Mouse (Mus musculus) neural tube, embryonic 15.5 days (tissue): Measurements from ENCODE around the gene Olfr460. TPM values are rescaled to one million over a fixed set of nuclear protein-coding genes. Genes with fewer than 3 reads are reported as not detected.

Experiments
- ATAC-seq: fragments of 200-750 bp; cut with Nextera tagmentation; 2 replicates; pipeline ENCODE4 v1.8.0; 2017; ENCODE audit warnings: mild to moderate bottlenecking, moderate TSS enrichment, moderate library complexity; ENCODE audit not compliant: low FRiP score
- H3K27ac ChIP-seq: fragments of 300-500 bp; sonication (generic); replicated peaks from 2 replicates; pipeline ENCODE4 v1.5.1; 2015; ENCODE audit warnings: mild to moderate bottlenecking, inconsistent platforms
- H3K27me3 ChIP-seq: fragments of 300-500 bp; sonication (generic); replicated peaks from 2 replicates; pipeline ENCODE4 v1.6.1; 2015; ENCODE audit warnings: inconsistent platforms
- H3K36me3 ChIP-seq: fragments of 300-500 bp; sonication (generic); 2 replicates; pipeline ENCODE4 v1.6.1; 2015; ENCODE audit warnings: inconsistent platforms
- H3K4me1 ChIP-seq: fragments of 300-500 bp; sonication (generic); 2 replicates; pipeline ENCODE4 v1.6.1; 2015; ENCODE audit warnings: inconsistent platforms
- H3K4me2 ChIP-seq: fragments of 300-500 bp; sonication (generic); 2 replicates; pipeline ENCODE4 v1.6.1; 2015; ENCODE audit warnings: inconsistent platforms, mild to moderate bottlenecking, moderate library complexity
- H3K4me3 ChIP-seq: fragments of 300-500 bp; sonication (generic); replicated peaks from 2 replicates; pipeline ENCODE4 v1.5.1; 2015; ENCODE audit warnings: mild to moderate bottlenecking, inconsistent platforms
- H3K9ac ChIP-seq: fragments of 300-500 bp; sonication (generic); replicated peaks from 2 replicates; pipeline ENCODE4 v1.6.1; 2015; ENCODE audit warnings: mild to moderate bottlenecking, inconsistent platforms
- H3K9me3 ChIP-seq: fragments of 300-500 bp; sonication (generic); replicated peaks from 2 replicates; pipeline ENCODE4 v1.6.1; 2016; ENCODE audit warnings: inconsistent platforms
- WGBS: fragments of 180-500 bp; shearing (Covaris S2); methylation state at CpG from one replicate; pipeline ENCODE4 v1.1.7; 2015; ENCODE audit warnings: mixed read lengths; 5-methylcytosine and 5-hydroxymethylcytosine counted together
- polyA plus RNA-seq: library from polyadenylated mRNA; unstranded; fragments of >200 nt; fragmentation: Nextera tagmentation; extraction: Ambion mirVana; gene quantifications from 2 replicates; pipeline ENCODE4 v1.2.1, GENCODE M21; 2015

Gene Olfr460
- polyA plus RNA-seq, 1 experiment from 2014 or later, result not detected

DNA sequence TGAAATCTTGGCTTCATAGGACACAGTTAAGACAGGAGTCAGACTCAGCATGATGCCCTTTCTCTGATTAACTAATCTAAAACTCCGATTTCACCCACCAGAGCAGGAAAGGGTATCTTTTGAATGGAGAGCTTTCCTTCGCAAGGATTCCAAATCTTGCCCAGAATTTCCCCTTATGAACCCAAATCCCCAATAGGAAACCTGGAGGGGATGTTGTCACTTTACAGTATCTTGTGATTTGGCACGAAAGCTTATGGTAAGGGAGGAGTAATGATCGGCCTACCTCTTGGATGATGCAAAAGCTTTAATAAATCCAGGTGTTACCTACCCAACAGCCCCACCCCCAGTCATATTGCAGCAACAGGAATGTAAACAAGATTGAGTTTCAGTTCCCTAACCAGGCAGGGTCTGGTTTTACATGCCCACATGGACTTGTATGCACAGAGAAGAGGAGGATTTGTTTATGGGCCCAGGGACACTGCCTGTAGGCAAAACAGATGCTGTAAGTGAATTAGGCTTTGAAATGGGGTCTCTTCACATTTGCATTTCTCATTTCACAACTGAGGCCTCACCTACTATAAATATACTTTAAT lies 44.1 kb downstream of the Olfr460 start, which contains the start of gene Tas2r138:
Tas2r138 (minus strand) TSS at position 51 of the 593 bp plus-strand sequence.
- ATAC-seq, result no peak
- WGBS, result 92% methylated on average over 4 of the region's 4 CpGs

DNA sequence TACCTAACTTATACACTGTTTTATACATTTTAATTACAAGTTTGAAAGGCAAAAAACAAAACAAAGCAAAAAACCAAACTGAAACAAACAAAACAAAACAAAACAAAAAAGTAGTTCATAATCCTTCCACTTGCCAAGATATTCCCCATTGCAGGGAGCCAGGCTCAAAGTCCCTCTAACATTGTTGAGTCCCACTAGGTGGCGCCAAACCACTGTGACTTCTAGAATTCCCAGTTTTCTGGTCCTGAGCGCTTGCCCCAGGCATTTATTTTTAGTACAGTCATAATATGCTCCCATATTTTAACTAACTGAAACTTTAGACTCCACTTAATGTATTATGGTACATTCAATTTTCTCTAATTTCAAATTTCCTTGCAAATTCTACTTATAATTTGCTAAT lies 48.7 kb downstream of the Olfr460 start:
- Histone ChIP-seq H3K36me3 (no peaks in the 10 kb centered on the region), H3K4me3 (no peak overlapping the region), H3K4me2 (no peak overlapping the region), H3K4me1 (no peaks in the 10 kb centered on the region), H3K9ac (no peak overlapping the region), H3K27me3 (no peaks in the 10 kb centered on the region), H3K27ac (no peak overlapping the region), H3K9me3 (no peaks in the 10 kb centered on the region)
- ATAC-seq, result no peak; the same call in 1 of the 2 replicates
- WGBS, result 15% methylated on average over 2 of the region's 2 CpGs

More for the DNA sequence above, 44.1 kb downstream of the Olfr460 start, which contains the start of gene Tas2r138:
- H3K27ac ChIP-seq, result no peak within 1 kb of the TSS
- no peak within 1 kb of the TSS for H3K9ac ChIP-seq
- H3K36me3 ChIP-seq, result no peaks in the 10 kb centered on the region
- no peak within 1 kb of the TSS for H3K4me3 ChIP-seq
- no peaks in the 10 kb centered on the region for H3K4me1 ChIP-seq
- no peaks in the 10 kb centered on the region for H3K27me3 ChIP-seq
- H3K4me2 ChIP-seq, result no peak within 1 kb of the TSS
- H3K9me3 ChIP-seq, result no peaks in the 10 kb centered on the region

Other genes starting within 250 kb of the Olfr460 start
- 59.8 and 60.4 TPM in 2 replicates for gene Agk, start 244.3 kb upstream of the Olfr460 start, polyA plus RNA-seq
- 12.7 and 14.8 TPM in 2 replicates for gene E330009J07Rik, start 133.4 kb upstream of the Olfr460 start, polyA plus RNA-seq
- 0.08 and 0.15 TPM in 2 replicates for gene Wee2, start 130.4 kb upstream of the Olfr460 start, polyA plus RNA-seq
- gene Ssbp1, start 98.1 kb upstream of the Olfr460 start, polyA plus RNA-seq, result 96.3 and 118 TPM in 2 replicates
- not detected in 2 replicates for gene Tas2r137, start 78.3 kb upstream of the Olfr460 start, polyA plus RNA-seq
- not detected in 2 replicates for gene Tas2r108, start 76.0 kb upstream of the Olfr460 start, polyA plus RNA-seq
- not detected in 2 replicates for gene Prss37, start 50.0 kb upstream of the Olfr460 start, polyA plus RNA-seq
- gene Olfr461, start 14.4 kb upstream of the Olfr460 start, polyA plus RNA-seq, result 0.17 and 0.37 TPM in 2 replicates
- 0.96 and 1.3 TPM in 2 replicates for gene Clec5a, start 16.3 kb downstream of the Olfr460 start, polyA plus RNA-seq
- not detected in 2 replicates for gene Tas2r138, start 43.8 kb downstream of the Olfr460 start, polyA plus RNA-seq
- gene Mgam, start 59.3 kb downstream of the Olfr460 start, polyA plus RNA-seq, result 0.20 and 1.6 TPM in 2 replicates